Mouse (Mus musculus) liver, postnatal 0 days (tissue): ENCODE measurements at regions not wholly inside any gene's neighbourhood (a gene's known extent, or its start where the extent isn't known, plus 50 kb on each side); places are given as distances from the start of the nearest gene placed in this dataset.

ENCODE experiments used
- CTCF ChIP-seq: sonication (generic); IDR thresholded peaks from 2 replicates; pipeline ENCODE4 v1.5.1; 2016; ENCODE audit warnings: antibody characterized with exemption, low read depth
- EP300 ChIP-seq: IDR thresholded peaks from 2 replicates; pipeline ENCODE4 v1.6.1; 2016; ENCODE audit warnings: antibody characterized with exemption, low read depth, mild to moderate bottlenecking

- TF ChIP-seq CTCF (no peak), EP300 (no peak)
Measured at GRCm38 (mm10) chr13:42498351-42498750, 182.1 kb upstream of the Phactr1 start.
